Mouse (Mus musculus) bone marrow, adult 2 months (tissue): ENCODE data around the gene Ndufc1.
"Not testable (repeated sequence)": the region's sequence is repeated elsewhere in the genome, so short reads cannot be mapped to it uniquely, and the experiment has no call there.

Source experiments
- CTCF ChIP-seq: fragments of 200-500 bp; IDR thresholded peaks from 2 replicates; pipeline ENCODE4 v1.5.1; 2011; ENCODE audit warnings: low read length, control low read depth; ENCODE audit not compliant: control insufficient read depth, insufficient read depth
- POLR2A ChIP-seq: fragments of 200-500 bp; IDR thresholded peaks from 2 replicates; pipeline ENCODE4 v1.6.1; 2011; ENCODE audit warnings: low read depth, mild to moderate bottlenecking, control low read depth, low read length, borderline replicate concordance; ENCODE audit not compliant: control insufficient read depth

- not testable (repeated sequence) for TF ChIP-seq CTCF, POLR2A
Observed at GRCm38 (mm10) chr3:51354956-51355355, 53.8 kb downstream of the Ndufc1 start.
